Mouse (Mus musculus) heart, embryonic 14.5 days (tissue): ENCODE data around the gene Brca1. TPM values are rescaled to one million over a fixed set of nuclear protein-coding genes. Genes with fewer than 3 reads are reported as not detected.

Experiments
- ATAC-seq: fragments of 200-750 bp; cut with Nextera tagmentation; 2 replicates; pipeline ENCODE4 v1.8.0; 2017; ENCODE audit warnings: low read depth, moderate TSS enrichment; ENCODE audit not compliant: insufficient number of reproducible peaks, insufficient read depth, low FRiP score
- H3K27ac ChIP-seq, 2 experiments: fragments of 200-500 bp in 1 of 2; fragments of 300-500 bp in 1 of 2; sonication (generic) in 1 of 2; replicated peaks in 1 of 2; 2 replicates each; pipeline ENCODE4 v1.5.1; 2012 to 2014; ENCODE audit warnings: low read depth in 2 of 2, low read length in 2 of 2, control low read depth in 1 of 2, mild to moderate bottlenecking in 1 of 2, mixed read lengths in 1 of 2; ENCODE audit not compliant: control insufficient read depth in 1 of 2, insufficient read depth in 1 of 2
- H3K27me3 ChIP-seq: fragments of 300-500 bp; sonication (generic); 2 replicates; pipeline ENCODE4 v1.6.1; 2014; ENCODE audit warnings: mild to moderate bottlenecking, low read length, control low read depth; ENCODE audit not compliant: control insufficient read depth, insufficient read depth
- H3K36me3 ChIP-seq: fragments of 300-500 bp; sonication (generic); 2 replicates; pipeline ENCODE4 v1.6.1; 2014; ENCODE audit warnings: mild to moderate bottlenecking, control low read depth, low read length, mixed read lengths; ENCODE audit not compliant: control insufficient read depth, insufficient read depth
- H3K4me1 ChIP-seq, 2 experiments: fragments of 200-500 bp in 1 of 2; fragments of 300-500 bp in 1 of 2; sonication (generic) in 1 of 2; 2 replicates each; pipeline ENCODE4 v1.6.1; 2012 to 2014; ENCODE audit warnings: low read length in 2 of 2, control low read depth in 1 of 2, mixed read lengths in 1 of 2; ENCODE audit not compliant: control insufficient read depth in 2 of 2, insufficient read depth in 2 of 2
- H3K4me2 ChIP-seq: fragments of 300-500 bp; sonication (generic); 2 replicates; pipeline ENCODE4 v1.6.1; 2014; ENCODE audit warnings: mild to moderate bottlenecking, low read length
- H3K4me3 ChIP-seq, 2 experiments: fragments of 200-500 bp in 1 of 2; fragments of 300-500 bp in 1 of 2; sonication (generic) in 1 of 2; 2 replicates each; pipeline ENCODE4 v1.5.1; 2012 to 2014; ENCODE audit warnings: low read length in 2 of 2, mild to moderate bottlenecking in 2 of 2, control low read depth in 1 of 2, low read depth in 1 of 2, moderate library complexity in 1 of 2; ENCODE audit not compliant: control insufficient read depth in 1 of 2, insufficient read depth in 1 of 2
- H3K9ac ChIP-seq: fragments of 300-500 bp; sonication (generic); 2 replicates; pipeline ENCODE4 v1.6.1; 2014; ENCODE audit warnings: mild to moderate bottlenecking, low read length
- H3K9me3 ChIP-seq: fragments of 300-500 bp; sonication (generic); 2 replicates; pipeline ENCODE4 v1.6.1; 2016; ENCODE audit warnings: low read length, control low read depth; ENCODE audit not compliant: control insufficient read depth
- WGBS: fragments of 180-500 bp; shearing (Covaris S2); extraction: QIAGEN DNeasy Blood & Tissue Kit; methylation state at CpG from one replicate; pipeline ENCODE4 v1.1.7; 2014; 5-methylcytosine and 5-hydroxymethylcytosine counted together
- polyA plus RNA-seq: library from polyadenylated mRNA; unstranded; fragments of >200 nt; fragmentation: Nextera tagmentation; extraction: Ambion mirVana; gene quantifications from 2 replicates; pipeline ENCODE4 v1.2.1, GENCODE M21; 2014

The Brca1 gene
- polyA plus RNA-seq, 1 experiment from 2014 or later, result 8.3 TPM

DNA sequence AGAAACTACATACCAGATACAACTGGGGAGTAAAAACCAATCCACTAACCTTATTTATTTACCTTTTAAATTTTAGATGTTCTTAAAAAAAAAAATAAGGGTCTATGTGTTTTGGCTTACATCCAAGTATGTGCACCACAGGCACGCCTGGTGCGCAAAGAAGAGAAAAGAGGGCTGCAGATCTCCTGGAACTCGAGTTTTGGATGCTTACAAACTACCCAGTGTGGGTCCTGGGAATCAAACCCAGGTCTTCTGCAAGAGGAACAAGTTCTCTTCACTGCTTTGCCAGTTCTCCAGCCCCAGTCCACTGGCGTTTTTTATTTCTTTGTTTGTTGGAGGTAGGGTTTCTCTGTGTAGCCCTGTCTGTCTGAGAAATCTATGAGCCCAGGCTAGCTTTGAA, 25.1 kb downstream of the Brca1 start:
- ATAC-seq, result no peak
- no peak overlapping the region for H3K27ac ChIP-seq
- H3K9ac ChIP-seq, result no peak overlapping the region
- H3K9me3 ChIP-seq, result no peaks in the 10 kb centered on the region
- no peak overlapping the region for H3K4me2 ChIP-seq
- WGBS, result 88% methylated on average over 4 of the region's 4 CpGs
- H3K4me3 ChIP-seq, result no peak overlapping the region
- no peaks in the 10 kb centered on the region for H3K4me1 ChIP-seq
- H3K36me3 ChIP-seq, result peaks cover 77% of the 10 kb centered on the region
- H3K27me3 ChIP-seq, result no peaks in the 10 kb centered on the region

DNA sequence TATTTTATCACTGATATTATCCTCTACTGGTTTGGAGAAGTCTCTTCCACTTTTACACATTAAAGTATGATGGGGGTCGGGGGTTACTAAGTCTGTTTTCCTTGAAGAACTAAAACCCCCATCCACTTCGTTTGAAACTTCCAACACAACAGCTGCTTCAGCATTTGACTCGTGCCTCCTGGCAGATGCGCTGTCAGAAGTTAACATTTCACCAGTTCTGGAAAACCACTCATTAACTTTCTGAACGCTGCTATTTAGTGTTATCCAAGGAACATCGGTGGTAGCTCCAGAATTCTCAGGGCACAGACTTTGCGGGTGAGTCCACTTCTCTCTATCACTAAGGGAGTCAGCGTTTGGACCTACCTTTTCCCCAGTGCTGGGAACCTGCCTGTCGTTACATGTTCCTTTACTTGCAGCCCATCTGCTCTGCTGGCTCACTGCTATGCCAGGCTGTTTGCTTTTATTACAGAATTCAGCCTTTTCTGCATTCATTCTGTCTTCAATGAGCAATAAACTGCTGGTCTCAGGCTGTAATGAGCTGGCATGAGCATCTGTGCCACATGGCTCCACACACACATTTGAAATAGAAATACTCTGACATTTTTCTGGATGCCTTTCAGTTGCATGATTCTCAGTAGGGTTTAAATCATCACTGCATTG, 25.7 kb downstream of the Brca1 start:
- no peaks in the 10 kb centered on the region for H3K4me1 ChIP-seq
- no peak overlapping the region for H3K9ac ChIP-seq
- no peaks in the 10 kb centered on the region for H3K9me3 ChIP-seq
- H3K36me3 ChIP-seq, result peaks cover 70% of the 10 kb centered on the region
- no peaks in the 10 kb centered on the region for H3K27me3 ChIP-seq
- 91% methylated on average over 9 of the region's 9 CpGs for WGBS
- no peak overlapping the region for H3K27ac ChIP-seq
- no peak for ATAC-seq
- no peak overlapping the region for H3K4me3 ChIP-seq
- H3K4me2 ChIP-seq, result no peak overlapping the region

DNA sequence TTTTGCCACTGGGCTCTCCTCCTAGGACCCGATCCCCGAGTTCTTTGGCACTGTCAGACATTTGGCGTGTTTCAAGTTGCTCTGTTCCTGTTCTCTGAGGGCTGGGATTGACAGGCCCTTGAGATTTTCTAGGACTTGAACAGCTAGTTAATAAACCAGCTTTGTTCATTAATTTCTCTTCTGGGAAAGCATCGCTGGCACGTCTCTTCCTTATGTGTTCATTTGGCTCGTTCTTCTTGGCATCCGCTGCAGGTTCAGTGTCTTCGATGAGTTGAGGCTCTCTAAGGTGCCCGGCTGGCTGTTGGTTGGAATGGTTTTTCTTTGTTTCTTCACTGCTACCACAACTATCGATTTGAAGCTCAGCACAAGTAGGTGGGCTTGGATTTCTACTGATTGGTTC, 26.7 kb downstream of the Brca1 start:
- WGBS, result 92% methylated on average over 10 of the region's 10 CpGs
- H3K27ac ChIP-seq, result no peak overlapping the region
- no peaks in the 10 kb centered on the region for H3K27me3 ChIP-seq
- no peak for ATAC-seq
- H3K4me2 ChIP-seq, result no peak overlapping the region
- H3K4me1 ChIP-seq, result no peaks in the 10 kb centered on the region
- no peak overlapping the region for H3K4me3 ChIP-seq
- no peak overlapping the region for H3K9ac ChIP-seq
- H3K36me3 ChIP-seq, result peaks cover 62% of the 10 kb centered on the region
- no peaks in the 10 kb centered on the region for H3K9me3 ChIP-seq

DNA sequence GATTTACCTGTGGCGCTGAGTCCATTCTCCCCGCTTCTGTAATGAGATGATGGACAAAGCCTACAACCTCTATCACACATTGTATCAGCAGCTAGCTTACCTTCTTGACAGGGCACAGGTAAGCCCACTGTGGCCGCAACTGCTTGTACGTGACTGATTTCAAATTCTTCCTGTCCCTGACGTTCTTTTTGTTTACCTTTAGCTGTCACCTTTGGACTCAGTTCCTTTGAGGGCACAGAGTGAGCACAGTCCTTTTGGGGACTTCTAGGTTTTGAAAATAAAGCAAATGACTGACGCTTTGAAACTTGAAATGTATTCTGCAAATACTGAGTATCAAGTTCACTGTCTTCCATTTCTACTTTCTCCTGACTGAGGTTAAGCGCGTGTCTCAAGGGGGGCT, 27.3 kb downstream of the Brca1 start:
- no peak for ATAC-seq
- Histone ChIP-seq H3K27me3 (no peaks in the 10 kb centered on the region), H3K4me2 (no peak overlapping the region), H3K27ac (no peak overlapping the region), H3K36me3 (peaks cover 60% of the 10 kb centered on the region), H3K4me3 (no peak overlapping the region), H3K9ac (no peak overlapping the region), H3K4me1 (no peaks in the 10 kb centered on the region), H3K9me3 (no peaks in the 10 kb centered on the region)
- WGBS, result 93% methylated on average over 8 of the region's 8 CpGs

DNA sequence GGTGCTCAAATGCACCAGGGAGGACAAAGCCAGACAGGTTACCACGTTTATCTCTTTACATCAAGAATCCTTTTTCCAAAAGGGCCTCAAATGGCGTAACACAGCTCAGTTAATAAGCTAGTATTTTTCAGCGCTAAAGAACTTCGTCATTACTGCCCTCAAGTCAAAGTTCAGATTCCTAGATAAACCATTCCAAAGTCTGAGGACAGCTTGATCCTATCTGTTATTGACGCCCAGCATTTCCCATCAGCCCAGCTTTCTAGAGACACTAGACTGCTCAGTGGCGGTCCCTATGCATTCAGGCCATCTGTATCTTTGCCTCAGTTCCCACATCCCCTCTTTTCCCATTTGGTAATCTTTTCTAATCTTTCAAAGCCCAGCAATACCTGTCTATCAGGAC, 32.4 kb downstream of the Brca1 start:
- WGBS, result 87% methylated on average over 6 of the region's 6 CpGs
- Histone ChIP-seq H3K4me1 (no peaks in the 10 kb centered on the region), H3K27me3 (no peaks in the 10 kb centered on the region), H3K9me3 (no peaks in the 10 kb centered on the region), H3K27ac (no peak overlapping the region), H3K9ac (no peak overlapping the region), H3K36me3 (peaks cover 41% of the 10 kb centered on the region), H3K4me2 (no peak overlapping the region), H3K4me3 (no peak overlapping the region)
- no peak for ATAC-seq

DNA sequence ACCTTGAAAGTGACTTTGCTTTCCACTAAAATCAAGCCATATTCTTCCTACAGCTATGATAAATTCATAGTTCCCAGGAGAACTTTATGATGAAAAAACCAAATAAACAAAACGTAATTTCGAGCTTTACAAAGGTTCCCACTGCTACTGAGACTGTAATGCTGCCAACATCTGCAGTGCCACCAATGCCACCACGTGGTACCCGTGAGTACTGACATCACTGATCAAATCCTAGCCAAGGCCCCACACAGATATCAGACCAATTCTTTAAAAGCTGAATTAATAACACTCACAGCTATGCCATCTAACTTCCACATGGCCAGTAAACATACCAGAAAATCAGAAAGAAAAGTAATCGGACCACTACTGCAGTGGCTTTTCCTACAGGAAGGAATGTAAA, 32.8 kb downstream of the Brca1 start:
- H3K27ac ChIP-seq, result no peak overlapping the region
- H3K9ac ChIP-seq, result no peak overlapping the region
- ATAC-seq, result no peak
- H3K4me1 ChIP-seq, result no peaks in the 10 kb centered on the region
- no peaks in the 10 kb centered on the region for H3K27me3 ChIP-seq
- no peaks in the 10 kb centered on the region for H3K9me3 ChIP-seq
- whole genome bisulfite sequencing, result 80% methylated on average over 5 of the region's 5 CpGs
- H3K4me2 ChIP-seq, result no peak overlapping the region
- H3K4me3 ChIP-seq, result no peak overlapping the region
- peaks cover 40% of the 10 kb centered on the region for H3K36me3 ChIP-seq

DNA sequence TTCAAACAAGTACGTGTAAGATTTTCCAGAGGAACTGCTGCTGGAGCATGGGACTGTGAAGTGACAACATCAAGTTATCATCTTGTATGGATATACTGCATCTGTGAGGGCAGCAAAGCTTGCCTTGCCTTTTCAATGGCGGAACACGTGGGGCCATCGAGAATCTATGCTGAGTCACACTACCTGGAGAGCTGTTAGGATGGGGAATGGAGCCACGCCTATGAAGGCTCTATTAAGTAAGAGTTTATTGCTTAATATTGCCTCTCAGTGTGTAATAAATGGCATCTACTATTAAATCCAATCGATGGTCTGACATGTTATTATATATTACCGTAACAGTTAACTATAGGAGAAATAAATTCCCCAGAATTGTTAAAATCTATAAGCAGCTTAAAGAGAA, 44.7 kb downstream of the Brca1 start:
- no peak for ATAC-seq
- Histone ChIP-seq H3K4me3 (no peak overlapping the region), H3K4me2 (no peak overlapping the region), H3K36me3 (peaks cover 63% of the 10 kb centered on the region), H3K9ac (no peak overlapping the region), H3K9me3 (no peaks in the 10 kb centered on the region), H3K4me1 (no peaks in the 10 kb centered on the region), H3K27me3 (no peaks in the 10 kb centered on the region), H3K27ac (no peak overlapping the region)
- 86% methylated on average over 7 of the region's 7 CpGs for WGBS

DNA sequence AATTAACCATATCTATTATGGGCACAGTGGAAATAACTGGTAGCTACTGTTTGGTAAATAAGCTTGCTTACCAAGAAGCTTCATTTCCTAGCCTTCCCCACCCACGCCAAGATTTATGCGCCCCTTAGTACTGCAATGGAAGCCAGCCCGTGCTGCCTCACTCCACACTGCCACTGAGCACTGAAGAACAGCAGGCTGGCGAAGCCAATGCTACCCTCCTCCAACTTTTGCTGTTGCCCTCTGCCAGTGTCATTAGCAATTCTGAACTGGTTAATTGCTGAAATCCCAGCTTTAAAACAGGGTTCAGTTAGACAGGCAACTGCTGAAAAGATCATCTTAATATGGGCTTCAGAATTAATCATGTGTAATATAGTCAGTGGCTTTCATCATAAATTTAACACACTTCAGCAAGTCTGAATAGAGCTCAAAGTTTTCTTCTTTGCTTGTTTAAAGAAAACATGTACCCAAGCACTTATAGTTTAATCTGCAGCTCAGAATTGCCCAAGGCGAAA, 45.4 kb downstream of the Brca1 start:
- 91% methylated on average over 5 of the region's 5 CpGs for WGBS
- Histone ChIP-seq H3K9me3 (no peaks in the 10 kb centered on the region), H3K4me3 (no peak overlapping the region), H3K27me3 (no peaks in the 10 kb centered on the region), H3K36me3 (peaks cover 63% of the 10 kb centered on the region), H3K4me2 (no peak overlapping the region), H3K27ac (no peak overlapping the region), H3K4me1 (no peaks in the 10 kb centered on the region), H3K9ac (no peak overlapping the region)
- no peak for ATAC-seq
